Mouse (Mus musculus) limb, embryonic 13.5 days (tissue): ENCODE measurements around the gene Prep. TPM values are rescaled to one million over a fixed set of nuclear protein-coding genes. Genes with fewer than 3 reads are reported as not detected.
"Not testable (repeated sequence)": the region's sequence is repeated elsewhere in the genome, so short reads cannot be mapped to it uniquely, and the experiment has no call there.

Experiments used
- ATAC-seq: fragments of 200-750 bp; cut with Nextera tagmentation; 2 replicates; pipeline ENCODE4 v1.8.0; 2017; ENCODE audit warnings: low read depth, moderate number of reproducible peaks, moderate TSS enrichment; ENCODE audit not compliant: low FRiP score
- H3K27ac ChIP-seq: fragments of 300-500 bp; sonication (generic); 2 replicates; pipeline ENCODE4 v1.5.1; 2015; ENCODE audit warnings: inconsistent platforms, mild to moderate bottlenecking, moderate library complexity
- H3K27me3 ChIP-seq: fragments of 300-500 bp; sonication (generic); 2 replicates; pipeline ENCODE4 v1.6.1; 2015; ENCODE audit warnings: mild to moderate bottlenecking, inconsistent platforms
- H3K36me3 ChIP-seq: fragments of 300-500 bp; sonication (generic); 2 replicates; pipeline ENCODE4 v1.6.1; 2015; ENCODE audit warnings: inconsistent platforms, mild to moderate bottlenecking, moderate library complexity
- H3K4me1 ChIP-seq: fragments of 300-500 bp; sonication (generic); 2 replicates; pipeline ENCODE4 v1.6.1; 2015; ENCODE audit warnings: inconsistent platforms
- H3K4me2 ChIP-seq: fragments of 300-500 bp; sonication (generic); replicated peaks from 2 replicates; pipeline ENCODE4 v1.6.1; 2015; ENCODE audit warnings: inconsistent platforms, mild to moderate bottlenecking, moderate library complexity
- H3K4me3 ChIP-seq: fragments of 300-500 bp; sonication (generic); 2 replicates; pipeline ENCODE4 v1.5.1; 2015; ENCODE audit warnings: moderate library complexity, mild to moderate bottlenecking, inconsistent platforms
- H3K9ac ChIP-seq: fragments of 300-500 bp; sonication (generic); 2 replicates; pipeline ENCODE4 v1.6.1; 2015; ENCODE audit warnings: mild to moderate bottlenecking, inconsistent platforms
- H3K9me3 ChIP-seq: fragments of 300-500 bp; sonication (generic); 2 replicates; pipeline ENCODE4 v1.6.1; 2016; ENCODE audit warnings: inconsistent platforms
- WGBS: fragments of 180-500 bp; shearing (Covaris S2); methylation state at CpG from one replicate; pipeline ENCODE4 v1.1.7; 2015; 5-methylcytosine and 5-hydroxymethylcytosine counted together
- polyA plus RNA-seq: library from polyadenylated mRNA; unstranded; fragments of >200 nt; fragmentation: Nextera tagmentation; extraction: Ambion mirVana; gene quantifications from 2 replicates; pipeline ENCODE4 v1.2.1, GENCODE M21; 2015

Gene Prep
- polyA plus RNA-seq, 1 experiment from 2014 or later = 25.5 TPM

- 90% methylated on average over 12 of the region's 12 CpGs for WGBS
- peaks cover 85% of the 10 kb centered on the region for H3K36me3 ChIP-seq
- H3K4me3 ChIP-seq = no peak overlapping the region
- no peak overlapping the region for H3K9ac ChIP-seq
- no peak for ATAC-seq
- no peak overlapping the region for H3K4me2 ChIP-seq
- no peaks in the 10 kb centered on the region for H3K4me1 ChIP-seq
- no peak overlapping the region for H3K27ac ChIP-seq
- no peaks in the 10 kb centered on the region for H3K9me3 ChIP-seq
- H3K27me3 ChIP-seq = no peaks in the 10 kb centered on the region
Observed at GRCm38 (mm10) chr10:45151771-45152692, 85.0 kb downstream of the Prep start.

- Histone ChIP-seq H3K9me3 (no peaks in the 10 kb centered on the region), H3K4me2 (no peak overlapping the region), H3K27me3 (no peaks in the 10 kb centered on the region), H3K27ac (no peak overlapping the region), H3K4me3 (no peak overlapping the region), H3K4me1 (no peaks in the 10 kb centered on the region), H3K36me3 (peaks cover 95% of the 10 kb centered on the region), H3K9ac (no peak overlapping the region)
- no peak for ATAC-seq
- WGBS = 88% methylated on average over 14 of the region's 14 CpGs
Observed at GRCm38 (mm10) chr10:45154557-45155060, 87.6 kb downstream of the Prep start.

GRCm38 (mm10) chr10:45165851-45166250, 98.8 kb downstream of the Prep start:
- 95% methylated on average over 8 of the region's 8 CpGs for WGBS
- ATAC-seq = no peak
- no peaks in the 10 kb centered on the region for H3K9me3 ChIP-seq
- 0 out of 2 replicates have a peak, but pooled peaks cover 6% of the 10 kb centered on the region for H3K36me3 ChIP-seq
- H3K4me2 ChIP-seq = no peak overlapping the region
- no peaks in the 10 kb centered on the region for H3K4me1 ChIP-seq
- no peaks in the 10 kb centered on the region for H3K27me3 ChIP-seq
- no peak overlapping the region for H3K9ac ChIP-seq
- no peak overlapping the region for H3K27ac ChIP-seq
- no peak overlapping the region for H3K4me3 ChIP-seq

- Histone ChIP-seq H3K27ac (no peak overlapping the region), H3K4me3 (no peak overlapping the region), H3K27me3 (no peaks in the 10 kb centered on the region), H3K4me1 (no peaks in the 10 kb centered on the region), H3K9me3 (0 out of 2 replicates have a peak, but pooled peaks cover 7% of the 10 kb centered on the region), H3K4me2 (no peak overlapping the region), H3K36me3 (no peaks in the 10 kb centered on the region), H3K9ac (no peak overlapping the region)
- ATAC-seq = peak; percentile 48
- WGBS = 47% methylated on average over 8 of the region's 8 CpGs
Observed at GRCm38 (mm10) chr10:45173927-45174326, 106.9 kb downstream of the Prep start.

- no peaks in the 10 kb centered on the region for H3K4me1 ChIP-seq
- ATAC-seq = no peak
- H3K27me3 ChIP-seq = no peaks in the 10 kb centered on the region
- WGBS = 42% methylated on average over 3 of the region's 3 CpGs
- H3K4me3 ChIP-seq = no peak overlapping the region
- H3K9ac ChIP-seq = no peak overlapping the region
- 0 out of 2 replicates have a peak, but pooled peaks cover 7% of the 10 kb centered on the region for H3K9me3 ChIP-seq
- no peak overlapping the region for H3K4me2 ChIP-seq
- no peaks in the 10 kb centered on the region for H3K36me3 ChIP-seq
- H3K27ac ChIP-seq = no peak overlapping the region
Observed at GRCm38 (mm10) chr10:45174345-45174744, 107.3 kb downstream of the Prep start.

GRCm38 (mm10) chr10:45177798-45178197, 110.8 kb downstream of the Prep start, which contains the start of gene Popdc3:
TSS of gene Popdc3 (plus strand) at chr10:45178098.
- ATAC-seq, H3K9ac ChIP-seq, H3K9me3 ChIP-seq, H3K27me3 ChIP-seq, H3K4me2 ChIP-seq, H3K4me1 ChIP-seq, H3K4me3 ChIP-seq, H3K36me3 ChIP-seq, H3K27ac ChIP-seq: not testable (repeated sequence)
- WGBS = 100% methylated on average over 1 of the region's 5 CpGs

GRCm38 (mm10) chr10:45180677-45181326, 113.8 kb downstream of the Prep start:
- ATAC-seq = no peak
- Histone ChIP-seq H3K9me3 (no peaks in the 10 kb centered on the region), H3K4me3 (no peak overlapping the region), H3K27me3 (no peaks in the 10 kb centered on the region), H3K4me1 (no peaks in the 10 kb centered on the region), H3K9ac (no peak overlapping the region), H3K4me2 (no peak overlapping the region), H3K36me3 (no peaks in the 10 kb centered on the region), H3K27ac (no peak overlapping the region)
- 92% methylated on average over 4 of the region's 4 CpGs for WGBS

- no peak for ATAC-seq
- H3K9me3 ChIP-seq = no peaks in the 10 kb centered on the region
Observed at GRCm38 (mm10) chr10:45181344-45181743, 114.3 kb downstream of the Prep start.

GRCm38 (mm10) chr10:45185457-45185856, 118.5 kb downstream of the Prep start:
- no peak for ATAC-seq
- no peak overlapping the region for H3K4me3 ChIP-seq
- H3K4me2 ChIP-seq = no peak overlapping the region
- no peaks in the 10 kb centered on the region for H3K27me3 ChIP-seq
- 92% methylated on average over 2 of the region's 2 CpGs for WGBS
- H3K4me1 ChIP-seq = peaks cover 9% of the 10 kb centered on the region
- no peaks in the 10 kb centered on the region for H3K9me3 ChIP-seq
- no peak overlapping the region for H3K9ac ChIP-seq
- no peaks in the 10 kb centered on the region for H3K36me3 ChIP-seq
- H3K27ac ChIP-seq = no peak overlapping the region

More at GRCm38 (mm10) chr10:45181344-45181743, 114.3 kb downstream of the Prep start:
- no peaks in the 10 kb centered on the region for H3K27me3 ChIP-seq
- no peak overlapping the region for H3K4me3 ChIP-seq
- no peaks in the 10 kb centered on the region for H3K4me1 ChIP-seq
- H3K36me3 ChIP-seq = no peaks in the 10 kb centered on the region
- no peak overlapping the region for H3K27ac ChIP-seq
- WGBS = 85% methylated on average over 3 of the region's 3 CpGs
- no peak overlapping the region for H3K4me2 ChIP-seq
- H3K9ac ChIP-seq = no peak overlapping the region

GRCm38 (mm10) chr10:45193330-45194310, 126.6 kb downstream of the Prep start:
- no peak for ATAC-seq
- no peaks in the 10 kb centered on the region for H3K9me3 ChIP-seq

GRCm38 (mm10) chr10:45194531-45194930, 127.5 kb downstream of the Prep start:
- H3K27ac ChIP-seq = no peak overlapping the region
- ATAC-seq = no peak
- 86% methylated on average over 5 of the region's 5 CpGs for whole genome bisulfite sequencing

More at GRCm38 (mm10) chr10:45193330-45194310, 126.6 kb downstream of the Prep start:
- Histone ChIP-seq H3K9ac (no peak overlapping the region), H3K36me3 (no peaks in the 10 kb centered on the region), H3K27me3 (no peaks in the 10 kb centered on the region), H3K4me2 (no peak overlapping the region), H3K4me1 (peaks cover 12% of the 10 kb centered on the region), H3K4me3 (no peak overlapping the region), H3K27ac (no peak overlapping the region)
- WGBS = 41% methylated on average over 14 of the region's 14 CpGs

More at GRCm38 (mm10) chr10:45194531-45194930, 127.5 kb downstream of the Prep start:
- Histone ChIP-seq H3K4me2 (no peak overlapping the region), H3K4me3 (no peak overlapping the region), H3K36me3 (no peaks in the 10 kb centered on the region), H3K4me1 (0 out of 2 replicates have a peak, but pooled peaks cover 4% of the 10 kb centered on the region), H3K9ac (no peak overlapping the region), H3K27me3 (no peaks in the 10 kb centered on the region), H3K9me3 (no peaks in the 10 kb centered on the region)
